ENCODE assay signal across 18 mouse cellular contexts in the genomic region with DNA sequence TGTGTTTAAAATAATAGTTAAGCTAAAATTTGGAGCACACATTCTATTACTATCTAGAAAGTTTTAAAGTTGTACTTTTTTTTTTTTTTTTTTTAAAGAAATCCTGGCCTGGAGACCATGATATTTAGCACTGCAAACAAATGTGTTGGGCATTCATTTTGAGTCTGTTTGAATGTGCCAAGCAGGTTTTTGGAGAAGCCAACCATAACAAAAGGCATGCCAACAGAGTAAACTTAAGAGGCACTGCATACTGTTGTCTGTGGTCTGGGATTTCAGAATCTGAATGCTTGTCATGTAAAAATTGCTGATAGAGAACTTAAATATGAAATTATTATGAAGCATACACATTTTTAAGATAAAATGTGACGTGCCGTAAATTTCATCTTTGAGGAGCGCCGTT.
"Had no signal": no experiment of that assay in that cellular context is flagged by ENCODE, and none has a peak within 500 bp of the region (broad histone marks: within the 10 kb centered on the region; RNA-seq: fewer than 3 reads in every experiment).

No protein-coding gene starts in this region.

- H3K4me3 ChIP-seq: limb, embryonic 10.5 days; limb, embryonic 13.5 days; midbrain, embryonic 10.5 days; midbrain, embryonic 13.5 days; myocyte; neural tube, embryonic 13.5 days had no signal

- H3K27ac ChIP-seq: limb, embryonic 10.5 days; limb, embryonic 13.5 days; liver, embryonic 14.5 days; midbrain, embryonic 10.5 days; midbrain, embryonic 13.5 days; neural tube, embryonic 13.5 days; stomach, postnatal 0 days had no signal

- DNase-seq: kidney, adult 9 months; kidney, postnatal 14 days; kidney, postnatal 4 days; liver; liver, postnatal 0 days; lung, embryonic 14.5 days; right cerebral cortex, postnatal 25 days; thymus, adult 2 months; thymus, postnatal 14 days; thymus, postnatal 4 days had no signal
